Mouse (Mus musculus): ENCODE measurements around the gene Mafb. TPM values are rescaled to one million over a fixed set of nuclear protein-coding genes. Genes with fewer than 3 reads are reported as not detected.

Mafb gene
- polyA plus RNA-seq, 1 experiment = 0.02 TPM

- H3K27me3 ChIP-seq (ENCODE audit: control insufficient read depth, insufficient read depth, insufficient read length) = peaks cover 32% of the 10 kb centered on the region
- no peak for TF ChIP-seq MAX (IDR thresholded peaks at IDR 0.05; ENCODE audit: low read depth)
Observed at GRCm38 (mm10) chr2:160367448-160368208, 763 bp upstream of the Mafb start.

GRCm38 (mm10) chr2:160366111-160366979 lies 520 bp downstream of the Mafb start:
- TF ChIP-seq MYOG (IDR thresholded peaks at IDR 0.05; ENCODE audit: control insufficient read depth in 1 of 3, insufficient read depth in 1 of 3, insufficient read length in 2 of 3, low read depth in 2 of 3) (no peak), MAX (IDR thresholded peaks at IDR 0.05; ENCODE audit: low read depth) (no peak), POLR2A (IDR thresholded peaks at IDR 0.05; ENCODE audit: insufficient read length, low read depth) (no peak), SRF (IDR thresholded peaks at IDR 0.05; ENCODE audit: control insufficient read depth, insufficient read length, low read depth) (no peak), TCF3 (IDR thresholded peaks at IDR 0.05; ENCODE audit: insufficient read length, low read depth) (no peak), CEBPB (IDR thresholded peaks at IDR 0.05; ENCODE audit: insufficient read depth, poor library complexity, severe bottlenecking) (no peak), MYOD1 (IDR thresholded peaks at IDR 0.05; ENCODE audit: control insufficient read depth in 1 of 3, insufficient read length in 2 of 3, low read depth in 2 of 3) (no peak), E2F4 (IDR thresholded peaks at IDR 0.05; ENCODE audit: insufficient read depth) (no peak), REST (IDR thresholded peaks at IDR 0.05; ENCODE audit: insufficient read depth, insufficient read length) (no peak), TCF12 (IDR thresholded peaks at IDR 0.05; ENCODE audit: insufficient read depth, poor library complexity, severe bottlenecking) (no peak), USF1 (IDR thresholded peaks at IDR 0.05; ENCODE audit: low read depth) (no peak)
- H3K27me3 ChIP-seq (ENCODE audit: control insufficient read depth, insufficient read depth, insufficient read length) = peaks cover 32% of the 10 kb centered on the region

More at GRCm38 (mm10) chr2:160367448-160368208, 763 bp upstream of the Mafb start:
- no peak overlapping the region for H3K4me3 ChIP-seq
- no peaks in the 10 kb centered on the region for H3K79me2 ChIP-seq (ENCODE audit: control insufficient read depth, insufficient read depth)
- no peaks in the 10 kb centered on the region for H3K36me3 ChIP-seq (ENCODE audit: control insufficient read depth, insufficient read depth)
- no peak overlapping the region for H3ac ChIP-seq (ENCODE audit: control insufficient read depth, insufficient read length)
- peak overlapping the region; percentile 48 for H3K4me2 ChIP-seq (ENCODE audit: low read depth)

GRCm38 (mm10) chr2:160365107-160365911 lies 1.6 kb downstream of the Mafb start:
- H3K4me3 ChIP-seq = no peak overlapping the region
- TF ChIP-seq MAX (IDR thresholded peaks at IDR 0.05; ENCODE audit: low read depth) (no peak), E2F4 (IDR thresholded peaks at IDR 0.05; ENCODE audit: insufficient read depth) (no peak), TCF12 (IDR thresholded peaks at IDR 0.05; ENCODE audit: insufficient read depth, poor library complexity, severe bottlenecking) (no peak), SRF (IDR thresholded peaks at IDR 0.05; ENCODE audit: control insufficient read depth, insufficient read length, low read depth) (no peak), POLR2AphosphoS2 (IDR thresholded peaks at IDR 0.05; ENCODE audit: insufficient read length, low read depth) (no peak), POLR2A (IDR thresholded peaks at IDR 0.05; ENCODE audit: insufficient read length, low read depth) (no peak), USF1 (IDR thresholded peaks at IDR 0.05; ENCODE audit: low read depth) (no peak), REST (IDR thresholded peaks at IDR 0.05; ENCODE audit: insufficient read depth, insufficient read length) (no peak), TCF3 (IDR thresholded peaks at IDR 0.05; ENCODE audit: insufficient read length, low read depth) (no peak)
- H3K27me3 ChIP-seq (ENCODE audit: control insufficient read depth, insufficient read depth, insufficient read length) = peaks cover 32% of the 10 kb centered on the region

More at GRCm38 (mm10) chr2:160366111-160366979, 520 bp downstream of the Mafb start:
- Histone ChIP-seq H3K4me3 (no peak overlapping the region), H3K36me3 (ENCODE audit: control insufficient read depth, insufficient read depth) (no peaks in the 10 kb centered on the region), H3K4me2 (ENCODE audit: low read depth) (no peak overlapping the region), H3ac (ENCODE audit: control insufficient read depth, insufficient read length) (no peak overlapping the region), H3K79me2 (ENCODE audit: control insufficient read depth, insufficient read depth) (no peaks in the 10 kb centered on the region)

GRCm38 (mm10) chr2:160364666-160365065 lies 2.2 kb downstream of the Mafb start:
- Histone ChIP-seq H3K27me3 (ENCODE audit: control insufficient read depth, insufficient read depth, insufficient read length) (peaks cover 28% of the 10 kb centered on the region), H3K79me2 (ENCODE audit: control insufficient read depth, insufficient read depth) (no peaks in the 10 kb centered on the region), H3K36me3 (ENCODE audit: control insufficient read depth, insufficient read depth) (no peaks in the 10 kb centered on the region), H3ac (ENCODE audit: control insufficient read depth, insufficient read length) (no peak overlapping the region), H3K4me2 (ENCODE audit: low read depth) (no peak overlapping the region), H3K4me3 (no peak overlapping the region)
- TF ChIP-seq TCF3 (IDR thresholded peaks at IDR 0.05; ENCODE audit: insufficient read length, low read depth) = no peak
- TF ChIP-seq MYOD1 (IDR thresholded peaks at IDR 0.05; ENCODE audit: control insufficient read depth in 1 of 3, insufficient read length in 2 of 3, low read depth in 2 of 3) = no peak
- TF ChIP-seq CEBPB (IDR thresholded peaks at IDR 0.05; ENCODE audit: insufficient read depth, poor library complexity, severe bottlenecking) = no peak
- no peak for TF ChIP-seq REST (IDR thresholded peaks at IDR 0.05; ENCODE audit: insufficient read depth, insufficient read length)
- TF ChIP-seq USF1 (IDR thresholded peaks at IDR 0.05; ENCODE audit: low read depth) = no peak
- no peak for TF ChIP-seq MYOG (IDR thresholded peaks at IDR 0.05; ENCODE audit: control insufficient read depth in 1 of 3, insufficient read depth in 1 of 3, insufficient read length in 2 of 3, low read depth in 2 of 3)
- no peak for TF ChIP-seq E2F4 (IDR thresholded peaks at IDR 0.05; ENCODE audit: insufficient read depth)
- TF ChIP-seq MAX (IDR thresholded peaks at IDR 0.05; ENCODE audit: low read depth) = no peak
- no peak for TF ChIP-seq POLR2A (IDR thresholded peaks at IDR 0.05; ENCODE audit: insufficient read length, low read depth)
- TF ChIP-seq TCF12 (IDR thresholded peaks at IDR 0.05; ENCODE audit: insufficient read depth, poor library complexity, severe bottlenecking) = no peak
- TF ChIP-seq POLR2AphosphoS2 (IDR thresholded peaks at IDR 0.05; ENCODE audit: insufficient read length, low read depth) = no peak
- no peak for TF ChIP-seq SRF (IDR thresholded peaks at IDR 0.05; ENCODE audit: control insufficient read depth, insufficient read length, low read depth)

More at GRCm38 (mm10) chr2:160365107-160365911, 1.6 kb downstream of the Mafb start:
- Histone ChIP-seq H3K36me3 (ENCODE audit: control insufficient read depth, insufficient read depth) (no peaks in the 10 kb centered on the region), H3ac (ENCODE audit: control insufficient read depth, insufficient read length) (no peak overlapping the region), H3K79me2 (ENCODE audit: control insufficient read depth, insufficient read depth) (no peaks in the 10 kb centered on the region), H3K4me2 (ENCODE audit: low read depth) (no peak overlapping the region)

All from myocyte (in vitro differentiated cells).